Comparison of ENCODE assay signal across 9 mouse cellular contexts in genomic region chr3:82274945-82275821, GRCm38 (mm10).
A peak's percentile ranks its signal among the peaks of the same experiment; 100 is the strongest.
DNase-seq lines count a peak whose midpoint lies in the region; ATAC-seq and TF ChIP-seq lines count a peak whose summit lies in the region.
"Had no signal": no experiment of that assay in that cellular context is flagged by ENCODE, and none has a peak within 500 bp of the region (broad histone marks: within the 10 kb centered on the region; RNA-seq: fewer than 3 reads in every experiment).

No protein-coding gene starts in this region.

- H3K4me1 ChIP-seq in hindbrain, postnatal 0 days (ENCODE audit: insufficient read depth, low read length): 0 out of 2 replicates have a peak, but pooled peaks cover 6% of the 10 kb centered on the region
- peaks cover 5% of the 10 kb centered on the region; the same call in 1 of the 2 replicates for H3K4me1 ChIP-seq in limb, embryonic 14.5 days (ENCODE audit: control insufficient read depth, insufficient read depth, low read length)
- H3K4me1 ChIP-seq in stomach, postnatal 0 days (replicated peaks; ENCODE audit: control insufficient read depth, insufficient read depth): no peaks in the 10 kb centered on the region

- DNase-seq in cerebellum, adult 8-10 months: peak; percentile 4
- no peak for DNase-seq in cerebellum, adult 11-12 months
- DNase-seq in urinary bladder, postnatal 14 days (ENCODE audit: low spot score): peak; percentile 38
- DNase-seq in urinary bladder, postnatal 36 days (ENCODE audit: low spot score in 2 of 2): no peak
- peak; percentile 86 for DNase-seq in hindbrain, postnatal 0 days (ENCODE audit: low spot score)
- DNase-seq in limb, embryonic 14.5 days (ENCODE audit: low spot score): peak; percentile 85
- no peak for DNase-seq in stomach, postnatal 0 days (ENCODE audit: low spot score)
- no peak for DNase-seq in adrenal gland, postnatal 25 days

- no peaks in the 10 kb centered on the region for H3K27me3 ChIP-seq in hindbrain, postnatal 0 days (ENCODE audit: insufficient read depth, low read length)
- no peaks in the 10 kb centered on the region for H3K27me3 ChIP-seq in limb, embryonic 14.5 days (ENCODE audit: control insufficient read depth, insufficient read depth, low read length)
- H3K27me3 ChIP-seq in stomach, postnatal 0 days (ENCODE audit: control insufficient read depth, insufficient read depth, low read length): no peaks in the 10 kb centered on the region
- H3K27me3 ChIP-seq: limb, embryonic 15.5 days had no signal

- no peak for TF ChIP-seq CTCF in hindbrain, postnatal 0 days (IDR thresholded peaks at IDR 0.05; ENCODE audit: low read depth)
- no peak for TF ChIP-seq CTCF in stomach, postnatal 0 days (IDR thresholded peaks at IDR 0.05; ENCODE audit: low read depth)

- peak; percentile 91 for ATAC-seq in hindbrain, postnatal 0 days
- ATAC-seq in limb, embryonic 14.5 days (ENCODE audit: low FRiP score, low read depth): peak; percentile 85
- ATAC-seq in stomach, postnatal 0 days (ENCODE audit: low FRiP score, low TSS enrichment): peak; percentile 64; the same call in 1 of the 2 replicates

- H3K9ac ChIP-seq in hindbrain, postnatal 0 days (replicated peaks; ENCODE audit: low read length): no peak overlapping the region
- H3K9ac ChIP-seq in limb, embryonic 14.5 days (ENCODE audit: low read depth, low read length, severe bottlenecking): no peak overlapping the region
- H3K9ac ChIP-seq in stomach, postnatal 0 days (ENCODE audit: low read length): no peak overlapping the region
- H3K9ac ChIP-seq: limb, embryonic 15.5 days had no signal

- no peaks in the 10 kb centered on the region for H3K36me3 ChIP-seq in hindbrain, postnatal 0 days (ENCODE audit: insufficient read depth, low read length)
- H3K36me3 ChIP-seq in limb, embryonic 14.5 days (ENCODE audit: control insufficient read depth, insufficient read depth, low read length): no peaks in the 10 kb centered on the region
- H3K36me3 ChIP-seq in stomach, postnatal 0 days (ENCODE audit: control insufficient read depth, insufficient read depth, low read length): no peaks in the 10 kb centered on the region
- H3K36me3 ChIP-seq: limb, embryonic 15.5 days had no signal

- no peak for TF ChIP-seq POLR2A in limb, embryonic 14.5 days (IDR thresholded peaks at IDR 0.05; ENCODE audit: borderline replicate concordance, extremely low read depth, insufficient read depth, insufficient read length)

- no peak for TF ChIP-seq EP300 in stomach, postnatal 0 days (optimal IDR thresholded peaks at IDR 0.05)

- no peaks in the 10 kb centered on the region for H3K9me3 ChIP-seq in hindbrain, postnatal 0 days (ENCODE audit: low read length)
- H3K9me3 ChIP-seq in limb, embryonic 14.5 days (ENCODE audit: control insufficient read depth, low read length): no peaks in the 10 kb centered on the region
- no peaks in the 10 kb centered on the region for H3K9me3 ChIP-seq in stomach, postnatal 0 days (ENCODE audit: control insufficient read depth, low read length)
- H3K9me3 ChIP-seq: limb, embryonic 15.5 days had no signal

- peak overlapping the region; percentile 71 for H3K27ac ChIP-seq in hindbrain, postnatal 0 days
- no peak overlapping the region for H3K27ac ChIP-seq in limb, embryonic 14.5 days (replicated peaks; ENCODE audit: low read depth, low read length)
- no peak overlapping the region for H3K27ac ChIP-seq in stomach, postnatal 0 days (replicated peaks)
- H3K27ac ChIP-seq: limb, embryonic 15.5 days had no signal

- H3K4me2 ChIP-seq in hindbrain, postnatal 0 days (ENCODE audit: low read depth, low read length): no peak overlapping the region
- H3K4me2 ChIP-seq in limb, embryonic 14.5 days (replicated peaks; ENCODE audit: low read depth, low read length, severe bottlenecking): no peak overlapping the region
- no peak overlapping the region for H3K4me2 ChIP-seq in stomach, postnatal 0 days (replicated peaks; ENCODE audit: low read depth)
- H3K4me2 ChIP-seq: limb, embryonic 15.5 days had no signal

- no peak overlapping the region for H3K4me3 ChIP-seq in hindbrain, postnatal 0 days (ENCODE audit: low read length)
- H3K4me3 ChIP-seq in limb, embryonic 14.5 days (replicated peaks; ENCODE audit: low read length): no peak overlapping the region
- no peak overlapping the region for H3K4me3 ChIP-seq in stomach, postnatal 0 days (ENCODE audit: low read depth, low read length)
- H3K4me3 ChIP-seq: limb, embryonic 15.5 days had no signal

- whole genome bisulfite sequencing in hindbrain, postnatal 0 days: 19% methylated on average over 7 of the region's 7 CpGs
- 47% methylated on average over 7 of the region's 7 CpGs for WGBS in limb, embryonic 14.5 days
- 40% methylated on average over 7 of the region's 7 CpGs for WGBS in stomach, postnatal 0 days

Comparison
In these comparisons a context has a peak if more than half of its experiments do, and no peak if none do; other contexts are left out.
1. DNase-seq: peak in cerebellum, adult 8-10 months (single experiment), urinary bladder, postnatal 14 days (single experiment), hindbrain, postnatal 0 days (single experiment) and limb, embryonic 14.5 days (single experiment); none in cerebellum, adult 11-12 months (single experiment), urinary bladder, postnatal 36 days (0 of 2), stomach, postnatal 0 days (single experiment) and adrenal gland, postnatal 25 days (single experiment).
2. Peak in every context shown above with its lines, with median percentiles within 50 percentile points of each other: ATAC-seq.